Mouse (Mus musculus) G1E (cell line): Measurements from ENCODE around the gene Ccdc28b. TPM values are rescaled to one million over a fixed set of nuclear protein-coding genes. Genes with fewer than 3 reads are reported as not detected.

ENCODE experiments used
- ATAC-seq: 2 replicates; pipeline ENCODE4 v1.8.0; 2016; ENCODE audit warnings: mild to moderate bottlenecking; ENCODE audit not compliant: insufficient number of reproducible peaks, poor library complexity, low FRiP score, severe bottlenecking; ENCODE audit errors: extremely low read depth
- DNase-seq: peaks from one replicate; pipeline ENCODE4 v3.0.0; 2012; ENCODE audit warnings: low spot score
- H3K27me3 ChIP-seq: 2 replicates; pipeline ENCODE4 v1.6.1; 2012; ENCODE audit warnings: mild to moderate bottlenecking, low read length, inconsistent platforms; ENCODE audit not compliant: insufficient read depth
- H3K36me3 ChIP-seq: replicated peaks from 2 replicates; pipeline ENCODE3; 2012; ENCODE audit warnings: mild to moderate bottlenecking, inconsistent platforms
- H3K4me1 ChIP-seq: 2 replicates; pipeline ENCODE4 v1.6.1; 2012; ENCODE audit warnings: low read depth, low read length, inconsistent platforms, mixed read lengths; ENCODE audit not compliant: insufficient read depth
- H3K4me3 ChIP-seq: 2 replicates; pipeline ENCODE4 v1.5.1; 2012; ENCODE audit warnings: low read depth, mild to moderate bottlenecking, inconsistent platforms, low read length, moderate library complexity, mixed read lengths
- H3K9me3 ChIP-seq: replicated peaks from 2 replicates; pipeline ENCODE4 v1.6.1; 2012; ENCODE audit warnings: inconsistent platforms
- CTCF ChIP-seq: IDR thresholded peaks from 2 replicates; pipeline ENCODE4 v1.5.1; 2012; ENCODE audit warnings: low read depth, low read length, inconsistent platforms, mixed read lengths
- GATA1 ChIP-seq: IDR thresholded peaks from 2 replicates; pipeline ENCODE4 v1.6.1; 2012; ENCODE audit warnings: borderline replicate concordance, low read length, inconsistent platforms, mixed read lengths
- GATA2 ChIP-seq: IDR thresholded peaks from 2 replicates; pipeline ENCODE4 v1.6.1; 2012; ENCODE audit warnings: low read depth, low read length, inconsistent platforms, borderline replicate concordance
- POLR2AphosphoS5 ChIP-seq: IDR thresholded peaks from 2 replicates; pipeline ENCODE4 v1.6.1; 2012; ENCODE audit warnings: low read depth, low read length, inconsistent platforms; ENCODE audit not compliant: insufficient replicate concordance
- TAL1 ChIP-seq: conservative IDR thresholded peaks from 2 replicates; pipeline ENCODE4 v1.6.1; 2012; ENCODE audit warnings: low read depth, low read length, inconsistent platforms, mixed read lengths
- polyA plus RNA-seq: library from polyadenylated mRNA; stranded (reverse); fragments of >175 nt; gene quantifications from 2 replicates; pipeline ENCODE4 v1.2.3, GENCODE M21; 2012
- total RNA-seq, 2 experiments: library from RNA; stranded (forward) in 1 of 2; stranded (reverse) in 1 of 2; fragments of 200-1000 nt in 1 of 2; fragments of >200 nt in 1 of 2; fragmentation: Nextera tagmentation in 1 of 2; gene quantifications; 2 replicates each; pipeline ENCODE4 v1.2.3; 2014 to 2017

The Ccdc28b gene
- total and polyA plus RNA-seq, 3 experiments = 4.8 to 20.7 TPM; not detected in 1

DNA sequence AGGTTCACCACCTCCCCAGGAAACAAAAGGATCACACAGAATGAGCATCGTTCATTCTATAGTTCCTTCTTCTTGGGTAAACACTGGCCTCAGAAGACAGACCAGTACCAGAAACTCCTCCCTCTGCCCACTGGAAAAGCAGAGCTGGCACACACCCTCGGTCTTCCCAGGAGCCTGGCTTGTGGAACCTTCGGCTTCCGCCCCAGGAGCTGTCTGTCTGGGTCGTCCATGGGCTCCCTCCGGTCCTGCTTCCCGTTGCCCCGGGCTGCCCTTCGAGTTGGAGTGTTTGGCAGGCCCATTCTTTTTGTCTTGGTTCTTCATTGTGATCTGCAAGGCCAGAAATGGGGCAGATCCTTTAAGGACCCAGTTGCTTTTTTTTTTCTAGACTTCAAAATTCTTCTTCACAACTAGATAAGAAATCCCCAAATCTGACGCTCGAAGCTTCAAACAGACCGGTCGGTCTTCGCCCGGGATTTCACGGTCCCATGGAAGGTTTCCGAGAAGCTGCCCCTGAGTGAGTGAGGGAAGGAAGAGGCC is 16.4 kb upstream of the Ccdc28b start:
- Histone ChIP-seq H3K4me1 (peaks cover 57% of the 10 kb centered on the region), H3K36me3 (peaks cover 70% of the 10 kb centered on the region), H3K9me3 (no peaks in the 10 kb centered on the region), H3K27me3 (no peaks in the 10 kb centered on the region), H3K4me3 (peak overlapping the region; percentile 82)
- ATAC-seq (no peak), DNase-seq (peak; percentile 27)
- no peak for TF ChIP-seq GATA1
- TF ChIP-seq POLR2AphosphoS5 = no peak
- no peak for TF ChIP-seq CTCF
- TF ChIP-seq TAL1 = no peak
- TF ChIP-seq GATA2 = no peak

DNA sequence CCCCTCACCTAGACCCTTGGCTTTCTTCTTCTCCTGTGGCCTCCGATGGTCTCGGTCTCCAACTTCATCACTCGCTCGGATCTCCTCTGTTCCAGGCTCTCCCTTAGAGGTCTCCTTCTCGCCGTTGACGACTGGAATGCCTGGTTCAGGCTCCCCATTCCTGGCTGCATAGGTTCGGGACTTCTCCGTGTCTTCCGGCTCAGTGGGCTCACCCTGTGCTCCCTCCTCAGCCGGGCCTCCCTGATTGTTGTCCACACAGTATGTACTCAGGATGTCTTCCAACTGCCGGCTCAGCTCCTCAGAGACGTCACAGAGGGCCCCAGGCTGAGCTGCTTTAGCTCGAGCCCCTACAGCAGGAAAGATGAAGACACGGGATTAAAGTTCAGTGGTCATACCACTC is 15.5 kb upstream of the Ccdc28b start:
- no peak for DNase-seq
- Histone ChIP-seq H3K36me3 (peaks cover 70% of the 10 kb centered on the region), H3K4me3 (peak overlapping the region; percentile 82; the same call in 1 of the 2 replicates), H3K9me3 (no peaks in the 10 kb centered on the region), H3K27me3 (no peaks in the 10 kb centered on the region), H3K4me1 (peaks cover 67% of the 10 kb centered on the region)
- ATAC-seq = no peak
- TF ChIP-seq CTCF (no peak), GATA2 (no peak), POLR2AphosphoS5 (no peak), TAL1 (no peak), GATA1 (no peak)

DNA sequence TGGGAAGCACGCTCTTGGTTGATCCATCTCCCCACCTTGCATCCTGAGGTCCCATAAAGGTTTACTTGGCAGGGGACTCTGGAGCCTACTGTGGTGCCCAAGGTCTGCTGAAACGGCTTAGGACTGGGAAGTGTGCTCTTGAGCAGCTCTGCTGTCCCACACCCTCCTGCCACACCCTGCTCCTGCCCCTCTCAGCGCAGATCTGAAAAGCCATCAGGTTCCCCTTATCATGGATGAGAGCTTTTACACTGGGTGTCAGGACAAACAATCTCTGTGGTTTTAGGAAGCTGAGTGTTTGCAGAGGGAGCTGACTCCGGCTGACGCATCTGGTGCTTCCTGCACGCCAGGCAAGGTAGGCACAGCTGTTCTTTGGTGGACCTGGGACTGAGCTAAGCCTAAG is 10.1 kb upstream of the Ccdc28b start:
- peaks cover 65% of the 10 kb centered on the region for H3K4me1 ChIP-seq
- H3K36me3 ChIP-seq = peaks cover 94% of the 10 kb centered on the region
- ATAC-seq = peak; percentile 15; the same call in 1 of the 2 replicates
- H3K27me3 ChIP-seq = no peaks in the 10 kb centered on the region
- TF ChIP-seq GATA1 = no peak
- no peak for TF ChIP-seq CTCF
- no peak for TF ChIP-seq TAL1
- no peak for TF ChIP-seq POLR2AphosphoS5
- no peak for TF ChIP-seq GATA2
- peak; percentile 56 for DNase-seq
- peak overlapping the region; percentile 56; the same call in 1 of the 2 replicates for H3K4me3 ChIP-seq
- H3K9me3 ChIP-seq = no peaks in the 10 kb centered on the region

DNA sequence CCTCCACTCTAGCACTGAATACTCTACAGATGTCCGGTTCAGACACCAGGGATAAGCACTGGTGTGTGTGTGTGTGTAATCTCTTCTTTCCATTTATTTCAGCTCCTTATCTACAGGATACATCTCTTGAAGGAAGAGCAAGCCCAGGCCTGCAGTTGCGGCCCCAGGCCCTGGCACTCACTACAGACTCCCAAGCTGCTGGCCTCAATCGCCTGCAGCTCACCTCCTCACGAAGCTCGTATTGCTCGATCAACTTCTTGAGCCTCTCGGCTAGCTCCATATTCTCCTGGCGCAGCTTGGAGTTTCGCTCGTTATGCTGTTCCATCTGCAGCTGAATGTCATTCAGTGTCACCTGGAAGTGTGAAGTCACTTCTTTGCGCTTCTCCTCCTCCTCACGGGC is 8.1 kb upstream of the Ccdc28b start:
- Histone ChIP-seq H3K27me3 (no peaks in the 10 kb centered on the region; the same call in 1 of the 2 replicates), H3K36me3 (peaks cover 97% of the 10 kb centered on the region), H3K4me3 (no peak overlapping the region), H3K9me3 (no peaks in the 10 kb centered on the region), H3K4me1 (peaks cover 57% of the 10 kb centered on the region)
- 0 out of 2 replicates have a peak, but pooled peaks have one; percentile 4 for ATAC-seq
- no peak for DNase-seq
- TF ChIP-seq CTCF = no peak
- TF ChIP-seq POLR2AphosphoS5 = no peak
- TF ChIP-seq GATA1 = no peak
- no peak for TF ChIP-seq TAL1
- no peak for TF ChIP-seq GATA2

DNA sequence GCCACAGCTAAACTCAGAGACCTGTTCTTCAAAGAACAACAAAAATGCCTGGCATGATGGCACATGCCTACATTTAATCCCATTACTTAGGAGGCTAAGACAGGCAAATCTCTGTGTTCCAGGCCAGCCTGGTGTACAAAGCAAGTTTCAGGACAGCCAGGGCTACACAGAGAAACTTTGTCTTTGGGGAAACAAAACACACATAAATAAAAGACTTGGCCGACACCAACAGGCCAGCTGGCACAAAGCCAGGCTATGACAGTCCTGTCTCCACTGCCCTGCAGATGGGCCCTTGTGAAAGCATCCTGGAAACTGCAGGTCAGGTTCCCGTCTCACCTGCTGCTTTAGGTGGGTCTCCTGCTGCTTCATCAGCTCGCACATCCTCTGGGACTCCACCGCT is 7.2 kb upstream of the Ccdc28b start:
- ATAC-seq = no peak
- Histone ChIP-seq H3K36me3 (peaks cover 97% of the 10 kb centered on the region), H3K4me1 (peaks cover 55% of the 10 kb centered on the region), H3K4me3 (no peak overlapping the region), H3K9me3 (no peaks in the 10 kb centered on the region), H3K27me3 (no peaks in the 10 kb centered on the region; the same call in 1 of the 2 replicates)
- no peak for DNase-seq
- TF ChIP-seq GATA2 = no peak
- no peak for TF ChIP-seq CTCF
- no peak for TF ChIP-seq POLR2AphosphoS5
- TF ChIP-seq GATA1 = no peak
- no peak for TF ChIP-seq TAL1

DNA sequence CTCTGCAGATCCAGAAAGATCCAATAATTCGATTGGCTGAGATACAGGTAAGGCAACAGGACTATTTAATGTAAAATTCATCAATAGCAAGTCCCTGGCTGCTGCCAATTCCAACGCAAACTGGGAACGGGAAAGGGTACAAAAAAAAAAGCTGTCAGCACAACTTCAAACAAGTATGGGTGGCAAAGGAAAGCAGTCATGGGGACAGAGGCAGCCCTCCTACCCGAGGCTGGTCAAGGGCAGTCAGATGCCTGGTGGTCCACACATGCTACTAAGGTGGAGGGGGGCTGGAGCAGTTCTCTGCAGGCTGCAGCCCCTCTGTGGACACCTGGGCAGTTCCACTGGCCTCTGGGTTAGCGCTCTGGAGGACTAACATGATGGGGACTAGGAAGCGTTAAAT is 2.3 kb upstream of the Ccdc28b start:
- H3K36me3 ChIP-seq = peaks cover 94% of the 10 kb centered on the region
- H3K4me1 ChIP-seq = peaks cover 53% of the 10 kb centered on the region

DNA sequence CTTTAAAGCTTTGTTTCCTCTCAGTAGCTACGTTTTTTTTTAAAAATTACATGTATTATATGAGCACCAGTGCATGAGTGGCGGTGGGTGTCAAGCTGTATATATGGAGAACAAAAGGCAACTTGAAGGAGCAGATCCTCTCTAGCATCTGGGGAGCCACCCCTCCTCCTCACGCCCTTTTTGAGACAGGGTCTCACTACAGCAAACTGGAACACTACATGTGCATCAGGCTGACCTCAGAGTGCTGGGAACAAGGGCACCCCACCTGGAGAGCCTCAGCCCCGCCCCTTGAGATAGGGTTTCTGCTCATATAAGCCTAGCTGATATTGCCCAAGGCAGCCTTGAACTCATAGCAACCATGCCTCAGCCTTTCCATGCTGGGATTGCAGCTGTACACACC is 1.7 kb upstream of the Ccdc28b start:
- Histone ChIP-seq H3K9me3 (no peaks in the 10 kb centered on the region), H3K4me1 (peaks cover 58% of the 10 kb centered on the region), H3K36me3 (peaks cover 94% of the 10 kb centered on the region), H3K27me3 (no peaks in the 10 kb centered on the region; the same call in 1 of the 2 replicates), H3K4me3 (no peak overlapping the region)
- no peak for DNase-seq
- TF ChIP-seq CTCF (no peak), GATA2 (no peak), TAL1 (no peak), GATA1 (no peak), POLR2AphosphoS5 (no peak)
- no peak for ATAC-seq

More for the DNA sequence above, 2.3 kb upstream of the Ccdc28b start:
- no peaks in the 10 kb centered on the region for H3K9me3 ChIP-seq
- ATAC-seq = no peak
- no peak for TF ChIP-seq CTCF
- H3K4me3 ChIP-seq = no peak overlapping the region
- no peaks in the 10 kb centered on the region; the same call in 1 of the 2 replicates for H3K27me3 ChIP-seq
- DNase-seq = no peak
